Mouse (Mus musculus) neural tube, embryonic 10.5 days (tissue): ENCODE results near the gene Slc47a2.
"Not testable (repeated sequence)": the region's sequence is repeated elsewhere in the genome, so short reads cannot be mapped to it uniquely, and the experiment has no call there.

Experiments used
- DNase-seq: peaks from one replicate; pipeline ENCODE4 v3.0.0-alpha.2; 2017; ENCODE audit warnings: low spot score; ENCODE audit errors: extremely low spot score

Slc47a2 gene

DNA sequence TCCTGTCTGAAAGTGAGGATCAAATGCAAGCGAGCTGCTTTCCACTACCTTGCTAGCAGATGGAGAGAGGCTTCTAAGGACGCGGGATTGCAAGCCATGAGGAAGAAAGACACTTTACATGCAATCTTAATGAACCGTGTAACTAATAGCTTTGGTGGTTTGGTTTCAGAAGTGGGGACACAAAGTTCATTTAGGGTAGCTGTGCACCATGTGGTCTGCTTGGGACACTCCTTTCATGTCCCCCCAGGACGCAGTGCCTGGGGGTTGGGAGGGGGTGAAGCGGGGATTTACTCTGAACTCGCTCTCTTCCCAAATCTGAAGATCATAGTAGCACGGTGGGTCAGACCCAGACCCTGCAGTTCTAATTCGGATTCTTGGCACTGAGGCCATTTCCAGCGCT lies 689 bp downstream of the Slc47a2 start:
- DNase-seq = peak; percentile 17

DNA sequence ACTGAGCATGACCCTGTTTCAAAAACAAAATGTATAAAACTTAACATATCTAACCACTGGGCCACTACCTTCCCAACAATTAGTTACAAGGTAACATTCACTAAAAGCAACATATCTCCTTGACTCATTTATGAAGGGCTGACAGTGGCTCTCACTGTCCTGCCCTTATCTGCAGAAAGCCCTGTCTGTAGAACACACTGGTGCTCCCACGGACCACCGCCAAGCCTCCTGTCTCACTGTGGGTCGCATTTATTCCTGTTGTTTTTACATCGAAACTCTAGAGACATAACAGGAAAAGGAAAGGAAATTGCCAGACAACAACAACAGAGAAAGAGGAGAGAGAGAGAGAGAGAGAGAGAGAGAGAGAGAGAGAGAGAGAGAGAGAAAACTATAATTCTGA lies 1.4 kb downstream of the Slc47a2 start:
- DNase-seq = no peak

DNA sequence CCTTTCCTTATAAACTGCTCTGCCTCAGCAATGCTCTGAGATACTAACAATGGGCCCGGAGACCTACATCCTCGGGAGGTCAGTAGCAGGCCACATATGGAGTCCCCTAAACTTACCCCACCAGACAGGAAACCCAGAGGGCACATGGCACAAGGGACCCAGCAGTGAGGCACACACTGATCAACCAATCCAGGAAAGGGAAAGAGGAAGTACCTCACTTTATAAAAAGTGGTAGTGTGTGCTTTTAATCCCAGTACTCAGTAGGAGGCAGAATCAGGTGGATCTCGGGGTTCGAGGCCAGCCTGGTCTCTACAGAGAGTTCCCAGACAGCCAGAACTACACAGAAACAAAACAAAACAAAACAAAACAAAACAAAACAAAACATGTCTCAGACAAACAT lies 2.3 kb downstream of the Slc47a2 start:
- no peak for DNase-seq

DNA sequence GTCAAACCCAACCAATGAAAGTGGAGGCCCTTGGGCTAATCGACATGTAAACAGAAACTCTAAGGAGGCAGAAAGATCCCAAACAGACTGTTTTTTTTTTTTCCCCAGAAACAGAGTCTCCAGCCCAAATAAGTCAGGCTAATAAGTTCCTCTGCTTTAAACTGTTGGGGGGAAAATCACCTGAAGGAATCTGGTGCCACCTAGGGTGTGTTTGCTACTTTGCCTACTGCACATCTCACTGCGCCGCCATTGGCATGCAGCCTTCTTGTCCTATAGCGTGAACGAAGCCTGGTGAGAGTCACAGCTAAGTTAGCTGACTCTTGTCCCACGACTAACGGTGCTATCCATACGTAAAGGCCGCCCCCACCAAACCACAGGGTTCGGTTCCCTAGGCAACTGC lies 5.1 kb downstream of the Slc47a2 start:
- no peak for DNase-seq

DNA sequence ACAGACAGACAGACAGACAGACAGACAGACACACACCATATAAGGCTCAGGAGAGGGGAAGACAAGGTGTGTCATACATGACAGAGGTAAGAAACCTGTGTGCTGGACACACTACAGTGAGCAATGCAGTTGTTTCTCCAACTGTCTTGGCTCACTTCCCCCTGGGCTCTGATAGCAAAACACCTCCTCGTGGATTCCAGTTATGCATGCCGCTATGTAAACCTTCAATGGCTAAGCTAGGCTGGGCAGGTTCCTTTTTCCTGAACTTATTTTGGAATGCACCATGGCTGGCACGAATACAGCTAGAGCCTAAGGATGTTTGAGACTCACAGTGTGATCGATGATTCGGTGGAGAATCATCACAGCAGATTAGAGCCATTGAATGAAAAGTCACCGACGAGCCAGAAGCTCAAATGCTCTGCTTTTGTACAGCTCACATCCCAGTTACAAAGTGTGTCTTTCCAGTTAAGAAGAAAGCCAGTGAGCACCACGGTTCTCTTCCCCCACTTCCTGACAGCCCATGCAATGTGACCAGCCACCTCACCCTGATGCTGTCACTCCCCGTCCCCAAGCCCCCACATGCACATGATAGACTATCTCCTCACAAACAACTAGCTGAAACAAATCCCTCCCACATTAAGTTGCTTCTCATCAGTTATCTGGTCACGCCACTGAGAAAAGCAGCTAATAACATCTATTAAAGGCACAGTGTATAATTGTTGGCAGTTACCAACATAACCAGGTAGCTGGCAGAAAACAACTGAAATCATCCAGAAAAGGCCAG lies 21.6 kb downstream of the Slc47a2 start:
- no peak for DNase-seq

DNA sequence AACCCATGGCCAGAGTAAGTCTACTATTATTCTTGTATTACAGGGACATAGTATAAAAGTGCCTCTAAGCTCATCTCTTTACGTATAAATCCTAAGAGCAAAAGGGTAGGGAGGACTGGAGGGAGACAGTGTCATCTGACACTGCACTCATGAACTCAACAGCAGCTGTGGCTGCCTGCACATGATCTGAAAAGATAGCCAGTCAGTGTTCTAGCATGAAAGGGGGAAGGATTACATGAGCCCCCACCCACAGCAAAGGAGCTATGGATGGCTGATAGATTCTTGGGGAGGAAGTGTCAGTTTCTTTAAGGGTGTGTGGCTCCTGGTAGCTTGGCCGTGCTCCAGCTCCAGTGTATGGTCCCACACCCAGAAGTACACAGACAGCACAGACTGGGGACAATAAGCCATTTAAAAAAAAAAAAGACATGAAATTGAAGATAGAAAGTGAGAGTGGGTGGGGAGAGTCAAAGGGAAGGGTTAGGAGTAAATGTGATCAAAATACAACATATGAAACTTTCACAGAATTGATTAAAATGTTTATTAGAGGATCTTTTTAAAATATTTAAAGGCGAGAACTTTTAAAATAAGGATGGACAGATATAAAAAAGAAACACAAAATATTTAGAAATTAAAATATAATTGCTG lies 22.6 kb downstream of the Slc47a2 start:
- DNase-seq = no peak

DNA sequence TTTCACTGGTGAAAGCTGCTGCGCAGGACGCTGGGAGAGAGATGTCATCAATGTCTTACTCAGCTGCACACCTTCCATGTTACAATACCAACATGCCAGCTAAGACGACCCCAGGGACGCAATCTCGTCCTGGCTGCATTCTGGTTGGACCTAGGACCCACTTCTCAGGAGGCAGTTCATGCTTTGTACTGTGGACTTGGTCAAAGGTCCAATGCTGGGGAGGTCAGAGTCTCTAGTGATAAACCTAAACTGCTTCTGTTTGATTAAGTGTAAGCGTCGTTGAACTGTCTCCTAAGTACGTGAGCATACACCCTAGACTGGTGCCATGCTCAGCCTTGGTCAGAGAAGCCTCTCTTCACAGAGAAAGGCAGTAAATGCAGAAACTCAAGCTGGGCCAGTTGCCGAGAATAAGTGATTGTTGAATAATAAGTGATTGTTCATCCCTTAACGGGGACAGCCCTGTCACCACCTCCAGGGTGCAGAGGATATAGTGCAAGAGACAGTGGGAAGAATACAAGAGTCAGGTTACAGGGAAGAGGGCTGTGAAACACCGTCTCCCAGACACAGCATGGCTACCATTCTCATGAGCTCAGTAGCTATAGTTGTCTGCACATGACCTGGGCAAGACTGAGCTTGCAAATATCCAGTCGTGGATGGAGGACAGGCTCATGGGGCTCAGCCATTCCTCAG lies 23.3 kb downstream of the Slc47a2 start:
- no peak for DNase-seq

DNA sequence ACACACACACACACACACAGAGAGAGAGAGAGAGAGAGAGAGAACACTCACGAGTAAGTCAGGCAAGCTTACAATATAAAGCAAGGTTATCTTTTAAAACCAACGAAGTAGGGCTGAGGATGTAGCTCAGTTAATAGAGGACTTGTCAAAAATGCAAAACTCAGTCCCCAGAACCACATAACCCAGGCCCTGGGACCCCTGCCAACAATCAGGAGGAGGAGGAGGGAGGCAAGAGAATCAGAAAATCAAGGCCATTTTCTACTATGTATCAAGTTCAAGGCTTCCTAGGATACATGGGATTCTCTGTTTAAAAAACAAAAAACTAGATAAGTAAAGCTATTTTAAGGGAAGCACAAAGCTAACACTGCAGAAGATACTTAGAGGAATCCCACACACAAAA lies 25.8 kb downstream of the Slc47a2 start:
- DNase-seq = no peak

DNA sequence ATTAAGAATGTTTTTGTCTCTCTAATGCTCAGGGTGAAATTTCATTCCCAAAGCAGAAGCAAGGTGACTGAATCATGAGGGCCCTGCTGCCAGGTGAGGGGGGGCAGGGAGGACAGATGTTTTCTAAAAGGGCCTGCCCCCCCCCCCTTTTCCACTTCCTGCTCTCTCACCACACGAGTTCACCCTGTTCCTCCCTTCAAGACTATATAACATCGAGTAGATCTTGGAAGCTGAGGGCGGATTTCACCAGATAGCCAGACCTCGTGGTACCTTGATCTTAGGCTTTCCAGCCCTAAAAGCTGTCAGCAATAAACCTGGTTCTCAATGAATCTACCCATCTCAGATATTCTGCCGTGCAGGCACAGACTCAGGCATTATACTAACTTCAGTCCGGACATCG lies 32.3 kb downstream of the Slc47a2 start:
- no peak for DNase-seq

DNA sequence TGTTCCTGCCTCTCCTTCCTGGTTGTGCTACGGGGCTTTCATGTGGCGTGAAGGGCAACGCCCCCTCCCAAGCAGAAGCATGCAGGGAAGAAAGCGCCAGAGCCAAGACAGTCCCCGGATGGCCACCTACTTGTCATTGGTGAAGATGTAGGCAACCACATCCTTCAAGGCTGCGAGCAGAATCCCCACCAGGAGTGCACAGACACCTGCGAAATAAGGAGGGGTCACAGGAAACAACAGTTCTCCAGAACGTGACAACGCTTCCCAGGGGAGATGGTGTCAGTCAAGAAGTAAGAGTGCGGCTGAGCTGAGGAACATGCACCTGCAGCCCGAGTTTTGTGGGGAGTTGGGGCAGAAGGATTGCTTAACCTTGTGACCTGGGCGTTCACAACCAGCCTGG lies 32.8 kb downstream of the Slc47a2 start:
- no peak for DNase-seq

DNA sequence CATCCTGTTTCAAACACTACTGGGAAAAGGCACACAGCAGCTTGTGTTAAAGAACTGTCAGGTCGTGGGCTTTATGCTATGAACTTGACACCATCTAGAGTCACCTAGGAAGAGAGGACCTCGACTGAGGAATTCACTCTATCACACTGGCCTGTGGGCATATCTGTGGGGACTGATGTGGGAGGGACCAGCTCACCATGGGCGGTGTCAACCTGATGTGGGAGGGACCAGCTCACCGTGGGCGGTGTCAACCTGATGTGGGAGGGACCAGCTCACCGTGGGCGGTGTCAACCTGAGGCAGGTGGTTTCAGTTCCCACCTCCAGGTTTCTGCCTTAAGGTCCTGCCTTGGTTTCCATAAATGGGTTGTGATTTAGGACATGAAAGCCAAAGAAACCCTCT lies 34.9 kb downstream of the Slc47a2 start:
- DNase-seq = no peak

DNA sequence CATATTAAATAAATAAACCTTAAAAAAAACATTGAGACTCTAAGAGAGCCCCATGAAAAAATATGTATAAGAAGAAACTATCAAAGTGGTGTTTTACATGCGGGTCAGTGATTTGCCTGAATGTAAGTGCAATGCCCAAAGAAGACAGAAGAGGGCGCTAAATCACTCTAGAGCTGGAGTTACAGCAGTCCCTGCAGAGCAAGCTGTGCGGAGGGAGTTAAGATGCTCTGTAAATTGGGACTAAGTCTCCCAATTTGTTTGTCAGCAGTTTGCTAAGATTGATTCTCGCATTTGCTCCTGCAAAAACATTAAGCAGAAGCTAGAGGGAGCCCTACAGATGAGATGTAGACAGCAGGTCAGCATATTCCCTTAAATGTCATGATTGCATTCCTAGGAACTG lies 37.3 kb downstream of the Slc47a2 start:
- DNase-seq = no peak

DNA sequence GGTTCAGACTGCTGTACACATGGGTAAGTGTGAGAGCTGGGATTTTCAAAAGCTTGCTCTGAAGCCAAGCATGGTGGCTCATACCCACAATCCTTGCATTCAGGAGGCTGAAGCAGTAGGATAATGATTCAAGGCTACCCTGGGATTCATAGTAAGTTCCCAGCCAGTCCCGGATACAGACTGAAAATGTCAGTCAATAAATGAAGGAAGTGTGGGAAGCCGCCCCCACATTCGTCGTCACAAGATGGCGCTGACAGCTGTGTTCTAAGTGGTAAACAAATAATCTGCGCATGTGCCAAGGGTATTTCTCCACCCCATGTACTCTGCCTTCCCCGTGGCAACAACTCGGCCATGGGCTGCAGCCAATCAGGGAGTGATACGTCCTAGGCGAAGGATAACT lies 38.1 kb downstream of the Slc47a2 start:
- DNase-seq = not testable (repeated sequence)

DNA sequence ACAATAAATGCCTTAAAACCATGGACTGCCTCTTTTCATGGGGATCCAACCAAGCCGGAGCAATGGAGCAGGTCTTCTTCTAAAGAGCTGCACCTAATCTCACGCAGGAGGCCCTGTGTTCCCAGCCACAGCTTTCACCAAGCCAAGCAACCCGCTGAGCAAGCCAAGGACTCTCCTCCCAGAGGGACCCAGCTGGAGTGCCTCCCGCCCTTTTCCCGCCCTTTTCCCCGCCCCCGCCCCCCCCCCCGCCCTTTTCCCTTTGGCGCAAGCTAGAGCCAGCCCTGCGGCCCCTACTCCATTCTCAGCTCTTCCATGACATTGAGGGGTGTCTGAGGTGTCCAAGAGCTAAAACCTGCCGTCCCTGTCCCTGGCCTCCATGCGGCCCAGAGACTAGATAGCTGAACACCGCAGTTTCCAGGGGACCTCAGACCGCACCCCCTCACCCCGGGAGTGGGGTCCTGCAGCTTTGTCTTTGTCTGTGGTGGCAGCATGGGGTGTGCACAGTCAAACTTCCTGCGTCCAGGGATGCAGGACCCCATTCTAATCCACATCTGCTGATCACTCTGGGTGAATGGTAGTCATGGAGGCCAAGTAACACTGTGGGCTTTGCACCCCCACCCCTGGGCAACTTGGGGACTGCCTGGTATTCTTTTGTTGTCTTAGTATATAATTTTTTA lies 41.8 kb downstream of the Slc47a2 start:
- DNase-seq = peak; percentile 30

DNA sequence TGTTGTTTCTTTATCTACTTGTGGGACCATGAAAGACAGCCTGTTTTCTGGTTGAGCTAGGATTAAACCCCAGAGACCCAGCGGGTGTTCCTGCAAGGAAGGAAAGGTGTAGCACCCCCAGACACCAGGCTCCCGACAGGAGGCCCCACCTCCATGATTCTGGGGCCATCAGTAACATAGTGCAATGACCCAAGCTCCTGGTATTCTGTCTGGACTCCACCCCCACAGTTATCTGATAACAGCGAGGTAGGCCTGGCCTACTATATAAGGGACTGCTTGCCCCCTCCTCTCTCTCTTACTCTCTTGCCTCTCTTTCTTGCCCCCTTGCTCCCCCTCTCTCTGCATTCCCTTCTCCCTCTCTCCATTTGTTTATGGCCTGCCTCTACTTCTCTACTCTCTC lies 42.5 kb downstream of the Slc47a2 start:
- DNase-seq = no peak

DNA sequence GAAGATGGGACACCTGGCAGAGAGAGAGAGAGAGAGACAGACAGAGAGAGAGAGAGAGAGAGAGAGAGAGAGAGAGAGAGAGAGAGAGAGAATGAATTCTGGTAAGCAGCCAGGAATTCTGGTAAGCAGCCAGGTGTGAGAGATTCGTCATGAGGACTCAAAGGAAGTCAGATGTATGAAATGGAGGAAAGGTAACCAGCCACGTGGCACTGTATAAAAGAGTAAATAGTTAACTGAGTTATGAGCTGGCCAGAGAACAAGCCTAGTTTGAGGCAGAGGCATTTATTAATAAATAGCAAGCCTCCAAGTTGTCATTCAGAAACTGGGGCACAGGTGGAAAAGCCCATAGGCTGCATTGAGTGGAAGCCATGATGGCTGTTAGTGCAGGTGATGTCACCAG lies 44.8 kb downstream of the Slc47a2 start:
- no peak for DNase-seq

DNA sequence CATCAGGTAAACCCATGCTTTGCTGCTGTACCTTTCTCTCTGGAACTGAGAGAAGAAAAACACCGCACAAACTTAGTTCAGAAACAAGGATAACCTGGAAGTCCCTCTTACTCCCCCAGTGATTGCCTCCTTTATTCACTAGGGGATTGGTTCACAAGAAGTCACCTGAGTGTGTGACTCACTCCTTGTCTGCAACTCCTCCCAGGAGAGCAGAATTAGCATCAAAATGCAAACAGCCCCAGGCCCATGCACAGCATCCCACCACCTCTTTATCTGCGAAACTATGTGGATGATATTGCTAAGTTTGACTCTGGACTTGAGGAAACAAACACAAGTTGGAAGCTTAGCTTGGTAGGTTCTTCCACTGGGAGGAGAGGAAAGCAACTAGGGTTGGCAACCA lies 45.3 kb downstream of the Slc47a2 start:
- DNase-seq = no peak

DNA sequence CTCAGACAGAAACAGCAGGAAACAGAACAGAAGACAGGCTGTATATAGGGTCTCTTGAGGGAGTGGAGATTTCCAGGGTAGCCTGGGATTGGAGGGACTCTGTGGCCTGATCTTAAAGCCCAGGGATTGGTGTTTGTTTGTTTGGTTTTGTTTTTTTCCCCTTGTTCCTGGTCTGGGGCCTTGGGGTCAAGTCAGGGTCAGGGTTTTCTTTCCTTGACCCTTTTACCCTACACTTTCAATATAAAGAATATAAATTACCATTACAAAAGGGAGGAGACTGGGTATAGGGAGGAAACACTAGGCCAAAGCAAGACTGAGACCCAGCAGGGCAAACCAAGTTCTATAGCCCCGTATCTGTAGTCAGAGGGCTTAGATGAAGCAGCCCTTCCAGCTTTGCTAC lies 46.1 kb downstream of the Slc47a2 start:
- no peak for DNase-seq

DNA sequence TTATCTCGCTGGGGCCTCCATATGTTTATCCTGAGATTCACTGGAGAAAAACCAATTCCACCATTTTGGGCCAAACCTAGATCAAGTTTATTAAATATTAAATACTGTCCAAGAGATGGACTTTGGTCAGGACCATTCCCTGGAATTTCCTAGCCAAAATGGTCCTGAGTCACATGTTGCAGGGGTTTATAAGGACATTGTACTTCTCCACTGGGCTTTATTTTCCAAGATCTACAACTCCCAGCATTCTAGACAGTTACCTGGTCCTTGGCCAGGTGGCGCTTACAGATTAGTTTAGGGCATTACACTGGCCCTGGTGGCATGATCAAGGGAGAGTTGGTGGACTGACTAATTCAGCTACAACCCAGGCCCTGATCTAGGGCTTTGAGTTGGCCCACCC lies 47.1 kb downstream of the Slc47a2 start:
- DNase-seq = no peak

DNA sequence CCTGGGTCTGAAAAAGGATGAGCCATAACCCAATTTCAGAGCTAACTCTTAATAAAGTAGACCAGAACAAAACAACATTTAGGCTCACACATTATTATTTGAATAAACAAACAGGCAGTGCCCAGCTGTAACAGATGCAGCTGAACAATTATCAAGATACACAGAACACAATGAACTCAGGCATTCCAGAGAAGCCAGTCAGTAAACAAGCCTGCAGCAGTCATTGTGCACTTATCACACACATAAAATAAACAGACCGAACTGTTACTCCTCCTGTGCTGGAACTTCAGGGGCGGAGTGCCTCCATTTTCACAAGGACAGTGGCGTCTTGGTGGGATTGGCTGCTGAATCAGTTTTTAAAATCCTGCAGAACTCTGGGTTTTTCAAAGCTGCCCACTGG lies 48.2 kb downstream of the Slc47a2 start:
- DNase-seq = no peak

DNA sequence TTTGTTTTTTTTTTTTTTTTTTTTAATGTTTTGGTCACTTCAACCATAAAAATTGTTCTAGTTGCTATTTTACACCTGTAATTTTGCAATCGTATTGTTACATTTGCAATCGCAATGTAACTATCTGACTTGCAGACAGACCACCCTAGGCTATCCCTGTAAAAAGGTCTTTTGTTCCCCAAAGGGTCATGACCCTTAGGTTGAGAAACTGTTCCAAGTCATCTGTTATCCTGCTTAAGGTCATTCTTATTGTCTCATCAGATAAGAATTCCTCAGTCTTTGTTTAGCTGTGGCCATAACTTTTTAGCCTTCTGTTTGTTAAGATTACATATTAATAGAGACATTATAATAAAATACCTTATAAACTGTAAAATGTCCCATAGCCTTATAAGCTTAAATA lies 49.4 kb downstream of the Slc47a2 start:
- DNase-seq = no peak

DNA sequence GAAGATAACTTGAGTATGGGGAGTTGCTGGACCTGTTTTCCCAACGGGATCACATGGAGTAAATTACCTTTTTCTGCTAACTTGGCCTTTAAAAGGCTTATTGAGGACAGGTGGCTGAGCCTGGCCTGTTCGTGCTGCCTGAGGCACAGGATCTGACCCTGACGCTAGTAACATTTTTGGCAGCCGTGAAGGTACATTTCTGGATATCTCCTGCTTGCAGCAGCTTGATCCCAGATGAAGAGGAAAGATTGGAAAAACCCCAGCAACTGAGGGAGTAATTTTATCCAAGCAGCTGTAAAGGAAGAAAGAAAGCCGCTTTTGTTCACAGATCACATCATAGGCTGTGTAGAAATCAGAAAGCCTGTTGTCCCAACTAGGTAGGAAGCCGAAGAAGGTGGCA lies 58.3 kb downstream of the Slc47a2 start:
- no peak for DNase-seq
